In genomic region chr6:90363301-90363700, GRCm38 (mm10) we compare ENCODE assay signal across 18 mouse cellular contexts. TPM values are rescaled to one million over a fixed set of nuclear protein-coding genes. Genes with fewer than 3 reads are reported as not detected.
"Had no signal": no experiment of that assay in that cellular context is flagged by ENCODE, and none has a peak within 500 bp of the region (broad histone marks: within the 10 kb centered on the region; RNA-seq: fewer than 3 reads in every experiment).

No protein-coding gene starts in this region.

- H3K27me3 ChIP-seq: limb, embryonic 12.5 days; liver, embryonic 15.5 days; midbrain, embryonic 13.5 days had no signal

- DNase-seq: kidney, adult 8-10 months; kidney, postnatal 25 days; layer of hippocampus, adult 9-11 months; liver; lung, adult 2 months; lung, postnatal 36 days; right cerebral cortex, postnatal 14 days had no signal

- H3K4me3 ChIP-seq: limb, embryonic 12.5 days; liver, embryonic 15.5 days; midbrain, embryonic 13.5 days had no signal

- H3K27ac ChIP-seq: limb, embryonic 12.5 days; liver, embryonic 15.5 days; midbrain, embryonic 13.5 days; stomach, postnatal 0 days had no signal

- H3K4me1 ChIP-seq: liver, embryonic 15.5 days had no signal

RNA-seq across cellular contexts. Expression of gene Uroc1, which starts 30.2 kb away (rescaled TPM):
- total RNA-seq: layer of hippocampus, adult 18-20 months; left cerebral cortex, postnatal 36 days; megakaryocyte progenitor cell, adult 5-6 weeks; midbrain, postnatal 0 days had no signal
- polyA plus RNA-seq: lung, postnatal 0 days; midbrain, embryonic 13.5 days; midbrain, postnatal 0 days; neural tube, embryonic 14.5 days; small intestine, adult 2 months had no signal

RNA-seq across cellular contexts. Expression of gene Chst13, which starts 38.3 kb away (rescaled TPM):
- total RNA-seq: layer of hippocampus, adult 18-20 months; left cerebral cortex, postnatal 36 days; midbrain, postnatal 0 days had no signal
- polyA plus RNA-seq: limb, embryonic 12.5 days; midbrain, embryonic 13.5 days had no signal
